Comparison of ENCODE assay signal across 12 mouse cellular contexts in genomic region chr17:33812475-33812874, GRCm38 (mm10). TPM values are rescaled to one million over a fixed set of nuclear protein-coding genes. Genes with fewer than 3 reads are reported as not detected.
DNase-seq lines count a peak whose midpoint lies in the region; ATAC-seq lines count a peak whose summit lies in the region.
"Had no signal": no experiment of that assay in that cellular context is flagged by ENCODE, and none has a peak within 500 bp of the region (broad histone marks: within the 10 kb centered on the region; RNA-seq: fewer than 3 reads in every experiment).

No protein-coding gene starts in this region.

- no peak for ATAC-seq in midbrain, embryonic 11.5 days (ENCODE audit: low FRiP score)
- ATAC-seq in granulocyte monocyte progenitor cell, adult 5-6 weeks (replicated peaks; ENCODE audit: poor library complexity, severe bottlenecking), result no peak

- peaks cover 33% of the 10 kb centered on the region for H3K4me1 ChIP-seq in embryonic facial prominence, embryonic 10.5 days
- H3K4me1 ChIP-seq in midbrain, embryonic 11.5 days (ENCODE audit: control insufficient read depth, insufficient read depth, low read length), result peaks cover 6% of the 10 kb centered on the region; the same call in 1 of the 2 replicates

- H3K9me3 ChIP-seq in embryonic facial prominence, embryonic 10.5 days, result no peaks in the 10 kb centered on the region
- no peaks in the 10 kb centered on the region for H3K9me3 ChIP-seq in midbrain, embryonic 11.5 days (ENCODE audit: control insufficient read depth, low read length)
- H3K9me3 ChIP-seq: midbrain, embryonic 10.5 days had no signal

- H3K27me3 ChIP-seq in embryonic facial prominence, embryonic 10.5 days (replicated peaks; ENCODE audit: low read depth, poor library complexity, severe bottlenecking), result peaks cover 13% of the 10 kb centered on the region
- H3K27me3 ChIP-seq in midbrain, embryonic 11.5 days (ENCODE audit: control insufficient read depth, insufficient read depth, low read length), result peaks cover 3% of the 10 kb centered on the region; the same call in 1 of the 2 replicates

- peak overlapping the region; percentile 1; the same call in 1 of the 2 replicates for H3K4me3 ChIP-seq in embryonic facial prominence, embryonic 10.5 days
- no peak overlapping the region for H3K4me3 ChIP-seq in midbrain, embryonic 11.5 days (ENCODE audit: low read depth, low read length)
- H3K4me3 ChIP-seq: midbrain, embryonic 10.5 days had no signal

- no peak overlapping the region for H3K9ac ChIP-seq in midbrain, embryonic 11.5 days (ENCODE audit: low read length)

- H3K4me2 ChIP-seq in midbrain, embryonic 11.5 days, result no peak overlapping the region

- H3K27ac ChIP-seq in embryonic facial prominence, embryonic 10.5 days (replicated peaks), result no peak overlapping the region
- no peak overlapping the region for H3K27ac ChIP-seq in midbrain, embryonic 11.5 days (ENCODE audit: low read depth, low read length)
- H3K27ac ChIP-seq: midbrain, embryonic 10.5 days had no signal

- DNase-seq in heart, adult 11 months, result peak; percentile 97
- DNase-seq in heart, postnatal 4 days, result no peak
- peak; percentile 66 for DNase-seq in 3T3-L1 (ENCODE audit: low read depth, low spot score)
- DNase-seq in embryonic facial prominence, embryonic 10.5 days (ENCODE audit: low spot score), result no peak
- peak; percentile 59 to 74 for DNase-seq in lung, adult 18-20 months
- DNase-seq in right cerebral cortex, adult 18-20 months, result no peak
- no peak for DNase-seq in midbrain, embryonic 11.5 days (ENCODE audit: low spot score, missing footprints)
- DNase-seq: embryo, embryonic 11 days; left cerebral cortex, postnatal 4 days; thymus, adult 2 months had no signal

- 54% methylated on average over 3 of the region's 3 CpGs for WGBS in embryonic facial prominence, embryonic 10.5 days
- WGBS in midbrain, embryonic 11.5 days, result 56% methylated on average over 3 of the region's 3 CpGs

- no peaks in the 10 kb centered on the region; the same call in 1 of the 2 replicates for H3K36me3 ChIP-seq in embryonic facial prominence, embryonic 10.5 days (replicated peaks)
- H3K36me3 ChIP-seq in midbrain, embryonic 11.5 days (ENCODE audit: control insufficient read depth, insufficient read depth, low read length), result no peaks in the 10 kb centered on the region
- H3K36me3 ChIP-seq: midbrain, embryonic 10.5 days had no signal

RNA-seq across cellular contexts. Expression of gene Kank3, which starts 2.2 kb away (rescaled TPM):
- total RNA-seq in heart, postnatal 4 days (2021), result 10 to 100 TPM; 57.5 to 58.5 TPM
- polyA plus RNA-seq in embryonic facial prominence, embryonic 10.5 days (2016; fragmentation: Nextera tagmentation; extraction: Ambion mirVana), result 25.4 and 29.5 TPM in 2 replicates
- polyA plus RNA-seq in midbrain, embryonic 11.5 days (2014; fragmentation: Nextera tagmentation; extraction: Ambion mirVana), result 18.3 and 23.9 TPM in 2 replicates
- 17.5 and 21.0 TPM in 2 replicates for total RNA-seq in granulocyte monocyte progenitor cell, adult 5-6 weeks (2014; fragmentation: Nextera tagmentation)
- 5.3 and 5.5 TPM in 2 replicates for total RNA-seq in granulocyte monocyte progenitor cell, adult 5-6 weeks (2017)

RNA-seq across cellular contexts. Expression of gene Rps28, which starts 11.9 kb away (rescaled TPM):
- total RNA-seq in heart, postnatal 4 days (2021), result 1,000 to 10,000 TPM; 1,097 to 1,179 TPM
- 866 and 898 TPM in 2 replicates for polyA plus RNA-seq in embryonic facial prominence, embryonic 10.5 days (2016; fragmentation: Nextera tagmentation; extraction: Ambion mirVana)
- 748 and 845 TPM in 2 replicates for polyA plus RNA-seq in midbrain, embryonic 11.5 days (2014; fragmentation: Nextera tagmentation; extraction: Ambion mirVana)
- 3,502 and 3,517 TPM in 2 replicates for total RNA-seq in granulocyte monocyte progenitor cell, adult 5-6 weeks (2014; fragmentation: Nextera tagmentation)
- 2,416 and 2,576 TPM in 2 replicates for total RNA-seq in granulocyte monocyte progenitor cell, adult 5-6 weeks (2017)

RNA-seq across cellular contexts. Expression of gene Ndufa7, which starts 11.9 kb away (rescaled TPM):
- total RNA-seq in heart, postnatal 4 days (2021), result 100 to 1,000 TPM; 423 to 447 TPM
- polyA plus RNA-seq in embryonic facial prominence, embryonic 10.5 days (2016; fragmentation: Nextera tagmentation; extraction: Ambion mirVana), result 469 and 477 TPM in 2 replicates
- 408 and 456 TPM in 2 replicates for polyA plus RNA-seq in midbrain, embryonic 11.5 days (2014; fragmentation: Nextera tagmentation; extraction: Ambion mirVana)
- 282 and 300 TPM in 2 replicates for total RNA-seq in granulocyte monocyte progenitor cell, adult 5-6 weeks (2014; fragmentation: Nextera tagmentation)
- total RNA-seq in granulocyte monocyte progenitor cell, adult 5-6 weeks (2017), result 133 and 200 TPM in 2 replicates

RNA-seq across cellular contexts. Expression of gene Cd320, which starts 30.4 kb away (rescaled TPM):
- 10 to 100 TPM; 16.8 to 21.4 TPM for total RNA-seq in heart, postnatal 4 days (2021)
- polyA plus RNA-seq in embryonic facial prominence, embryonic 10.5 days (2016; fragmentation: Nextera tagmentation; extraction: Ambion mirVana), result 97.8 and 98.9 TPM in 2 replicates
- polyA plus RNA-seq in midbrain, embryonic 11.5 days (2014; fragmentation: Nextera tagmentation; extraction: Ambion mirVana), result 67.5 and 70.5 TPM in 2 replicates
- total RNA-seq in granulocyte monocyte progenitor cell, adult 5-6 weeks (2014; fragmentation: Nextera tagmentation), result 21.9 and 35.5 TPM in 2 replicates
- total RNA-seq in granulocyte monocyte progenitor cell, adult 5-6 weeks (2017), result 20.3 and 31.3 TPM in 2 replicates

RNA-seq across cellular contexts. Expression of gene Angptl4, which starts 30.8 kb away (rescaled TPM):
- total RNA-seq in heart, postnatal 4 days (2021), result 10 to 100 TPM; 29.1 to 35.0 TPM
- polyA plus RNA-seq in embryonic facial prominence, embryonic 10.5 days (2016; fragmentation: Nextera tagmentation; extraction: Ambion mirVana), result 33.4 and 39.0 TPM in 2 replicates
- 20.6 and 21.4 TPM in 2 replicates for polyA plus RNA-seq in midbrain, embryonic 11.5 days (2014; fragmentation: Nextera tagmentation; extraction: Ambion mirVana)
- total RNA-seq in granulocyte monocyte progenitor cell, adult 5-6 weeks (2014; fragmentation: Nextera tagmentation), result 13.2 and 22.6 TPM in 2 replicates
- 10.3 and 11.1 TPM in 2 replicates for total RNA-seq in granulocyte monocyte progenitor cell, adult 5-6 weeks (2017)

Comparison
In these comparisons a context has a peak if more than half of its experiments do, and no peak if none do; other contexts are left out.
1. DNase-seq: peak in heart, adult 11 months (single experiment), 3T3-L1 (single experiment) and lung, adult 18-20 months (2 of 2); none in heart, postnatal 4 days (single experiment), embryonic facial prominence, embryonic 10.5 days (single experiment), right cerebral cortex, adult 18-20 months (single experiment) and midbrain, embryonic 11.5 days (single experiment).